Mouse (Mus musculus): Measurements from ENCODE around the gene Apba2. TPM values are rescaled to one million over a fixed set of nuclear protein-coding genes. Genes with fewer than 3 reads are reported as not detected.
A peak's percentile ranks its signal among the peaks of the same experiment; 100 is the strongest.

Gene Apba2
- polyA plus RNA-seq, 1 experiment from 2014 or later, result 0.20 TPM

- H3K4me3 ChIP-seq (ENCODE audit: low read depth, low read length), result no peak overlapping the region
- no peaks in the 10 kb centered on the region for H3K9me3 ChIP-seq (replicated peaks; ENCODE audit: control insufficient read depth, low read length)
- H3K27me3 ChIP-seq (ENCODE audit: control insufficient read depth, insufficient read depth, low read depth, low read length), result no peaks in the 10 kb centered on the region
- H3K9ac ChIP-seq (ENCODE audit: low read depth, low read length), result no peak overlapping the region
- H3K4me2 ChIP-seq (ENCODE audit: low read depth, low read length), result no peak overlapping the region
- H3K27ac ChIP-seq (ENCODE audit: low read length), result no peak overlapping the region
- H3K4me1 ChIP-seq (ENCODE audit: control insufficient read depth, low read depth, low read length), result no peaks in the 10 kb centered on the region
- no peaks in the 10 kb centered on the region for H3K36me3 ChIP-seq (ENCODE audit: control insufficient read depth, insufficient read depth)
- 35% methylated on average over 3 of the region's 3 CpGs for WGBS (ENCODE audit: insufficient replicate concordance)
- ATAC-seq (ENCODE audit: low read depth), result no peak
These were observed 227.3 kb downstream of the Apba2 start for GRCm38 (mm10) chr7:64728816-64729215.

GRCm38 (mm10) chr7:64729785-64730184, 228.3 kb downstream of the Apba2 start:
- WGBS (ENCODE audit: insufficient replicate concordance), result 28% methylated on average over 7 of the region's 7 CpGs
- no peak overlapping the region for H3K9ac ChIP-seq (ENCODE audit: low read depth, low read length)
- ATAC-seq (ENCODE audit: low read depth), result no peak
- H3K4me2 ChIP-seq (ENCODE audit: low read depth, low read length), result no peak overlapping the region
- H3K4me3 ChIP-seq (ENCODE audit: low read depth, low read length), result no peak overlapping the region
- H3K36me3 ChIP-seq (ENCODE audit: control insufficient read depth, insufficient read depth), result no peaks in the 10 kb centered on the region
- no peaks in the 10 kb centered on the region for H3K9me3 ChIP-seq (replicated peaks; ENCODE audit: control insufficient read depth, low read length)
- H3K27ac ChIP-seq (ENCODE audit: low read length), result no peak overlapping the region
- no peaks in the 10 kb centered on the region for H3K27me3 ChIP-seq (ENCODE audit: control insufficient read depth, insufficient read depth, low read depth, low read length)
- H3K4me1 ChIP-seq (ENCODE audit: control insufficient read depth, low read depth, low read length), result no peaks in the 10 kb centered on the region

- no peaks in the 10 kb centered on the region for H3K36me3 ChIP-seq (ENCODE audit: control insufficient read depth, insufficient read depth)
- no peak overlapping the region for H3K4me3 ChIP-seq (ENCODE audit: low read depth, low read length)
- no peak overlapping the region for H3K4me2 ChIP-seq (ENCODE audit: low read depth, low read length)
- ATAC-seq (ENCODE audit: low read depth), result no peak
- no peaks in the 10 kb centered on the region for H3K27me3 ChIP-seq (ENCODE audit: control insufficient read depth, insufficient read depth, low read depth, low read length)
- H3K27ac ChIP-seq (ENCODE audit: low read length), result no peak overlapping the region
- no peaks in the 10 kb centered on the region for H3K9me3 ChIP-seq (replicated peaks; ENCODE audit: control insufficient read depth, low read length)
- no peak overlapping the region for H3K9ac ChIP-seq (ENCODE audit: low read depth, low read length)
- WGBS (ENCODE audit: insufficient replicate concordance), result 57% methylated on average over 11 of the region's 11 CpGs
- H3K4me1 ChIP-seq (ENCODE audit: control insufficient read depth, low read depth, low read length), result no peaks in the 10 kb centered on the region
These were observed 237.6 kb downstream of the Apba2 start for GRCm38 (mm10) chr7:64739131-64739530.

- Histone ChIP-seq H3K9ac (ENCODE audit: low read depth, low read length) (no peak overlapping the region), H3K4me1 (ENCODE audit: control insufficient read depth, low read depth, low read length) (no peaks in the 10 kb centered on the region), H3K9me3 (replicated peaks; ENCODE audit: control insufficient read depth, low read length) (no peaks in the 10 kb centered on the region), H3K4me3 (ENCODE audit: low read depth, low read length) (no peak overlapping the region), H3K4me2 (ENCODE audit: low read depth, low read length) (no peak overlapping the region), H3K36me3 (ENCODE audit: control insufficient read depth, insufficient read depth) (no peaks in the 10 kb centered on the region), H3K27me3 (ENCODE audit: control insufficient read depth, insufficient read depth, low read depth, low read length) (no peaks in the 10 kb centered on the region), H3K27ac (ENCODE audit: low read length) (no peak overlapping the region)
- ATAC-seq (ENCODE audit: low read depth), result no peak
- 24% methylated on average over 8 of the region's 8 CpGs for WGBS (ENCODE audit: insufficient replicate concordance)
These were observed 240.1 kb downstream of the Apba2 start for GRCm38 (mm10) chr7:64741333-64742307.

GRCm38 (mm10) chr7:64743610-64744009, 242.1 kb downstream of the Apba2 start:
- Histone ChIP-seq H3K36me3 (ENCODE audit: control insufficient read depth, insufficient read depth) (no peaks in the 10 kb centered on the region), H3K4me3 (ENCODE audit: low read depth, low read length) (no peak overlapping the region), H3K27me3 (ENCODE audit: control insufficient read depth, insufficient read depth, low read depth, low read length) (no peaks in the 10 kb centered on the region), H3K4me2 (ENCODE audit: low read depth, low read length) (no peak overlapping the region), H3K9me3 (replicated peaks; ENCODE audit: control insufficient read depth, low read length) (no peaks in the 10 kb centered on the region), H3K4me1 (ENCODE audit: control insufficient read depth, low read depth, low read length) (no peaks in the 10 kb centered on the region), H3K9ac (ENCODE audit: low read depth, low read length) (no peak overlapping the region), H3K27ac (ENCODE audit: low read length) (no peak overlapping the region)
- ATAC-seq (ENCODE audit: low read depth), result no peak
- 71% methylated on average over 7 of the region's 7 CpGs for WGBS (ENCODE audit: insufficient replicate concordance)

- Histone ChIP-seq H3K9me3 (replicated peaks; ENCODE audit: control insufficient read depth, low read length) (no peaks in the 10 kb centered on the region), H3K27me3 (ENCODE audit: control insufficient read depth, insufficient read depth, low read depth, low read length) (no peaks in the 10 kb centered on the region), H3K4me1 (ENCODE audit: control insufficient read depth, low read depth, low read length) (no peaks in the 10 kb centered on the region; the same call in 1 of the 2 replicates), H3K4me2 (ENCODE audit: low read depth, low read length) (no peak overlapping the region), H3K36me3 (ENCODE audit: control insufficient read depth, insufficient read depth) (no peaks in the 10 kb centered on the region), H3K4me3 (ENCODE audit: low read depth, low read length) (no peak overlapping the region), H3K9ac (ENCODE audit: low read depth, low read length) (no peak overlapping the region), H3K27ac (ENCODE audit: low read length) (no peak overlapping the region)
- no peak for ATAC-seq (ENCODE audit: low read depth)
- 25% methylated on average over 5 of the region's 5 CpGs for WGBS (ENCODE audit: insufficient replicate concordance)
These were observed 250.0 kb downstream of the Apba2 start for GRCm38 (mm10) chr7:64751465-64751864.

GRCm38 (mm10) chr7:64752133-64752532, 250.6 kb downstream of the Apba2 start:
- Histone ChIP-seq H3K27me3 (ENCODE audit: control insufficient read depth, insufficient read depth, low read depth, low read length) (no peaks in the 10 kb centered on the region), H3K27ac (ENCODE audit: low read length) (no peak overlapping the region), H3K4me3 (ENCODE audit: low read depth, low read length) (no peak overlapping the region), H3K4me2 (ENCODE audit: low read depth, low read length) (no peak overlapping the region), H3K9me3 (replicated peaks; ENCODE audit: control insufficient read depth, low read length) (no peaks in the 10 kb centered on the region), H3K4me1 (ENCODE audit: control insufficient read depth, low read depth, low read length) (no peaks in the 10 kb centered on the region; the same call in 1 of the 2 replicates), H3K36me3 (ENCODE audit: control insufficient read depth, insufficient read depth) (no peaks in the 10 kb centered on the region), H3K9ac (ENCODE audit: low read depth, low read length) (no peak overlapping the region)
- 73% methylated on average over 7 of the region's 7 CpGs for WGBS (ENCODE audit: insufficient replicate concordance)
- no peak for ATAC-seq (ENCODE audit: low read depth)

- ATAC-seq (ENCODE audit: low read depth), result peak; percentile 24; the same call in 1 of the 2 replicates
- no peak overlapping the region for H3K4me3 ChIP-seq (ENCODE audit: low read depth, low read length)
These were observed 252.2 kb downstream of the Apba2 start for GRCm38 (mm10) chr7:64753678-64754077.

GRCm38 (mm10) chr7:64754161-64754560, 252.7 kb downstream of the Apba2 start:
- H3K27ac ChIP-seq (ENCODE audit: low read length), result no peak overlapping the region
- H3K9ac ChIP-seq (ENCODE audit: low read depth, low read length), result no peak overlapping the region
- ATAC-seq (ENCODE audit: low read depth), result no peak

More at GRCm38 (mm10) chr7:64753678-64754077, 252.2 kb downstream of the Apba2 start:
- no peaks in the 10 kb centered on the region for H3K36me3 ChIP-seq (ENCODE audit: control insufficient read depth, insufficient read depth)
- H3K9ac ChIP-seq (ENCODE audit: low read depth, low read length), result no peak overlapping the region
- H3K4me1 ChIP-seq (ENCODE audit: control insufficient read depth, low read depth, low read length), result no peaks in the 10 kb centered on the region; the same call in 1 of the 2 replicates
- H3K27ac ChIP-seq (ENCODE audit: low read length), result no peak overlapping the region
- WGBS (ENCODE audit: insufficient replicate concordance), result 56% methylated on average over 6 of the region's 6 CpGs
- no peaks in the 10 kb centered on the region for H3K9me3 ChIP-seq (replicated peaks; ENCODE audit: control insufficient read depth, low read length)
- no peak overlapping the region for H3K4me2 ChIP-seq (ENCODE audit: low read depth, low read length)
- no peaks in the 10 kb centered on the region for H3K27me3 ChIP-seq (ENCODE audit: control insufficient read depth, insufficient read depth, low read depth, low read length)

More at GRCm38 (mm10) chr7:64754161-64754560, 252.7 kb downstream of the Apba2 start:
- Histone ChIP-seq H3K9me3 (replicated peaks; ENCODE audit: control insufficient read depth, low read length) (no peaks in the 10 kb centered on the region), H3K27me3 (ENCODE audit: control insufficient read depth, insufficient read depth, low read depth, low read length) (no peaks in the 10 kb centered on the region), H3K4me1 (ENCODE audit: control insufficient read depth, low read depth, low read length) (no peaks in the 10 kb centered on the region; the same call in 1 of the 2 replicates), H3K4me2 (ENCODE audit: low read depth, low read length) (no peak overlapping the region), H3K36me3 (ENCODE audit: control insufficient read depth, insufficient read depth) (no peaks in the 10 kb centered on the region), H3K4me3 (ENCODE audit: low read depth, low read length) (no peak overlapping the region)
- 59% methylated on average over 7 of the region's 7 CpGs for WGBS (ENCODE audit: insufficient replicate concordance)

All from liver, embryonic 16.5 days (tissue).